Mouse (Mus musculus): ENCODE measurements around the gene Vmn1r157.
"Not testable (repeated sequence)": the region's sequence is repeated elsewhere in the genome, so short reads cannot be mapped to it uniquely, and the experiment has no call there.

Gene Vmn1r157

DNA sequence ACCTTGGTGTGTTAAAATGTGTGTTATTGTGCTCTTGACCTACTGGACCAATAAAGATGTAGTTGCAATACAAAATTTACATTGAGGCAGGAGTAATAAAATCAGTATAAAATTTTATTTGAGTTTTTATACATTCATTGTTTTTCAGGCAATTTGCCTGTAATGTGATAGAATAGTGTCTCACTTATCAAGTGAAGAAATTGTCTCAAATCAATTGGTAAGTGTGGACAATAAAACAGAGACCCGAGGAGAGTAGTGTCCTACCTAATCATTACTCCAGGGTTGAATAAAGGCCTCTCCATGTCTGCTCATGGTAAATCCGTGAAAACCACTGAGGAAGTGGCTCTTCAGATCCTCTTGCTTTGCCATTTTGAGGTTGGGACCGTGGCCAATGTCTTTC is at the start of gene Vmn1r157:
Vmn1r157 (plus strand) TSS at position 301 of the 400 bp plus-strand sequence.
- not testable (repeated sequence) for DNase-seq

DNA sequence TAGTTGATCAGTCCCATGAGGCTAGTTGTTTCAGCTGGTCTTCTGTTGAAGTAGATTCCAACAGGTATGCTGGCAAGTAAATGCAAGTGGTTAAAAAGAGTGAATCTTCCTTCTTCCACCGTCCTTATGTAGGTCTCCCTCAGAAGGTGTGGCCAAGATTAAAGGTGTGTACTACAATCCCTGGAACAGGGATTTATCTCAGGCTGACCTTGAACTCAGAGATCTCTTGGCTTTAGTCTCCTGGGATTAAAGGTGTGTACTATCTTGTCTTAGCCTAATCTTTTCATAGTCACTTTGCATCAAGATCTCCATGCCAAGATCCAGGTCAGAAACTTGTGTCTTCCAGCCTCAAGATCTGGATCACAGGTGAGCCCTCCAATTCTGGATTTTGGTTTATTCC is 41.9 kb upstream of the Vmn1r157 start, which contains the start of gene Gm4567:
Gm4567 (minus strand) TSS at position 101 of the 400 bp plus-strand sequence.
- not testable (repeated sequence) for DNase-seq

DNA sequence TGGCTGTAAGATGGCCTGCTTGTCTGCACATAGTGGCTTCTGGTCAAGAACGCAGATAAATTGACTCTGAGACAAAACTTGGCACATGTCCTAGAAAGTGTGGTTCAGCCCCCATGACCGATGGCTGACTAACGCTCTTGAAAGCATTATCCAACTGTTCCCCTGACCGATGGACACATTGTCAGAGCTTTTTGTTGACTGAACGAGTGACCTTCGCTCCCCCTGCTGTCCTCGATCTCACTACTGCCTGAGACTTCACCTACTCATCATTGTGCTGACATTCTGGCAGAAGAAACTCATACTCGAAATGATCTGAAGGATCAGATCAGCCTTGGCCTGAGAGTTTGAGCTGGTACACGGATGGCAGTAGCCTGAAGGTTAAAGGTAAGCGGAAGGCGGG is 14.5 kb downstream of the Vmn1r157 start:
- not testable (repeated sequence) for DNase-seq

DNA sequence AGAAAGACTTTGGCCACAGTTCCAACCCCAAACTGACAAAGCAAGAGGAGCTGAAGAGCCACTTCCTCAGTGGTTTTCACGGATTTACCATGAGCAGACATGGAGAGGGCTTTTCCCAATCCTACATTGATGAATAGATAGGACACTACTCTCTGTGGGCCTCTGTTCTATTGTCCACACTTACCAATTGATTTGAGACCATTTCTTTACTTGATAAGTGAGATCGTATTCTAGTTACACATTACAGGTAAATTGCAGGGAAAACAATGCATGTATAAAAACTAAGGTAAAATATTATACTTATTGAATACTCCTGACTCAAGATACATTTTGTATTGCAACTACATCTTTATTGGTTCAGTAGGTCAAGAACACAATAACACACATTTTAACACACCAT is 29.2 kb downstream of the Vmn1r157 start, which contains the start of gene Vmn1r158:
Vmn1r158 (minus strand) TSS at position 101 of the 400 bp plus-strand sequence.
- not testable (repeated sequence) for DNase-seq
